ENCODE assay signal across 9 mouse cellular contexts in genomic region chr10:67805131-67805530, GRCm38 (mm10).
A peak's percentile ranks its signal among the peaks of the same experiment; 100 is the strongest.
DNase-seq lines count a peak whose midpoint lies in the region; ATAC-seq lines count a peak whose summit lies in the region.
"Had no signal": no experiment of that assay in that cellular context is flagged by ENCODE, and none has a peak within 500 bp of the region (broad histone marks: within the 10 kb centered on the region; RNA-seq: fewer than 3 reads in every experiment).

No protein-coding gene starts in this region.

- no peaks in the 10 kb centered on the region for H3K4me1 ChIP-seq in intestine, embryonic 15.5 days (replicated peaks)
- H3K4me1 ChIP-seq: lung, embryonic 15.5 days had no signal

- intact Hi-C loops in left cerebral cortex, postnatal 10 days (cut with DNase I): no loop called here
- intact Hi-C loops in left cerebral cortex, postnatal 4 days (cut with DNase I): no loop called here

- no peak overlapping the region for H3K4me2 ChIP-seq in intestine, embryonic 15.5 days (replicated peaks)
- H3K4me2 ChIP-seq: lung, embryonic 15.5 days had no signal

- H3K27me3 ChIP-seq in intestine, embryonic 15.5 days (replicated peaks): no peaks in the 10 kb centered on the region
- H3K27me3 ChIP-seq: lung, embryonic 15.5 days had no signal

- H3K27ac ChIP-seq in intestine, embryonic 15.5 days: no peak overlapping the region
- H3K27ac ChIP-seq: lung, embryonic 15.5 days had no signal

- H3K9ac ChIP-seq in intestine, embryonic 15.5 days: no peak overlapping the region
- H3K9ac ChIP-seq: lung, embryonic 15.5 days had no signal

- H3K36me3 ChIP-seq in intestine, embryonic 15.5 days: no peaks in the 10 kb centered on the region
- H3K36me3 ChIP-seq: lung, embryonic 15.5 days had no signal

- H3K4me3 ChIP-seq in intestine, embryonic 15.5 days (replicated peaks): no peak overlapping the region
- H3K4me3 ChIP-seq: lung, embryonic 15.5 days had no signal

- no peaks in the 10 kb centered on the region for H3K9me3 ChIP-seq in intestine, embryonic 15.5 days
- H3K9me3 ChIP-seq: lung, embryonic 15.5 days had no signal

- 0 out of 2 replicates have a peak, but pooled peaks have one; percentile 20 for ATAC-seq in megakaryocyte, adult 5-6 weeks (ENCODE audit: poor library complexity, severe bottlenecking)
- no peak for ATAC-seq in intestine, embryonic 15.5 days

- DNase-seq in embryo, embryonic 11 days: peak; percentile 43
- DNase-seq in embryo, embryonic 10 days (ENCODE audit: low spot score): no peak
- peak; percentile 7 to 17 for DNase-seq in left cerebral cortex, postnatal 10 days (ENCODE audit: extremely low spot score in 1 of 2, low spot score in 2 of 2)
- no peak for DNase-seq in left cerebral cortex, postnatal 4 days
- peak; percentile 3 for DNase-seq in cerebellum, adult 9-10 months
- no peak for DNase-seq in spleen, postnatal 10 days (ENCODE audit: low spot score in 2 of 2)

- 25% methylated on average over 4 of the region's 4 CpGs for WGBS in intestine, embryonic 15.5 days

Comparison
In these comparisons a context has a peak if more than half of its experiments do, and no peak if none do; other contexts are left out.
1. DNase-seq: peak in embryo, embryonic 11 days (single experiment), left cerebral cortex, postnatal 10 days (2 of 2) and cerebellum, adult 9-10 months (single experiment); none in embryo, embryonic 10 days (single experiment), left cerebral cortex, postnatal 4 days (single experiment) and spleen, postnatal 10 days (0 of 2).